Mouse (Mus musculus) cerebellum, adult 2 months (tissue): Measurements from ENCODE around the gene Gm42791.

Experiments
- CTCF ChIP-seq: fragments of 200-500 bp; IDR thresholded peaks from 2 replicates; pipeline ENCODE4 v1.5.1; 2011; ENCODE audit warnings: low read depth, mild to moderate bottlenecking, control low read depth, low read length, moderate library complexity, borderline replicate concordance; ENCODE audit not compliant: insufficient read depth
- POLR2A ChIP-seq: fragments of 200-500 bp; IDR thresholded peaks from 2 replicates; pipeline ENCODE4 v1.6.1; 2011; ENCODE audit warnings: low read length, control low read depth, borderline replicate concordance; ENCODE audit not compliant: insufficient read depth

GRCm38 (mm10) chr5:149036920-149037319 is 42.0 kb upstream of the Gm42791 start:
- TF ChIP-seq POLR2A (no peak), CTCF (no peak)
